Mouse (Mus musculus): Measurements from ENCODE around the gene Elmsan1. TPM values are rescaled to one million over a fixed set of nuclear protein-coding genes. Genes with fewer than 3 reads are reported as not detected.

Gene Elmsan1
- polyA plus RNA-seq, 1 experiment from 2014 or later: 12.5 TPM

- ATAC-seq (ENCODE audit: borderline replicate concordance, extremely low read depth, low FRiP score, low TSS enrichment): peak; percentile 19; the same call in 1 of the 2 replicates
- H3K9ac ChIP-seq: no peak overlapping the region
- H3K4me1 ChIP-seq: peaks cover 20% of the 10 kb centered on the region
- no peak overlapping the region for H3K4me3 ChIP-seq
- no peak overlapping the region for H3K27ac ChIP-seq
- H3K4me2 ChIP-seq: no peak overlapping the region
- H3K9me3 ChIP-seq: no peaks in the 10 kb centered on the region
- H3K27me3 ChIP-seq: no peaks in the 10 kb centered on the region
- WGBS: 63% methylated on average over 32 of the region's 32 CpGs
- peaks cover 58% of the 10 kb centered on the region for H3K36me3 ChIP-seq
Measured at GRCm38 (mm10) chr12:84152352-84153190, 66.1 kb downstream of the Elmsan1 start.

GRCm38 (mm10) chr12:84151911-84152310, 66.8 kb downstream of the Elmsan1 start:
- Histone ChIP-seq H3K4me3 (no peak overlapping the region), H3K4me2 (no peak overlapping the region), H3K9me3 (no peaks in the 10 kb centered on the region), H3K27me3 (no peaks in the 10 kb centered on the region), H3K4me1 (peaks cover 20% of the 10 kb centered on the region), H3K9ac (no peak overlapping the region), H3K27ac (no peak overlapping the region), H3K36me3 (peaks cover 54% of the 10 kb centered on the region)
- 81% methylated on average over 10 of the region's 10 CpGs for WGBS
- no peak for ATAC-seq (ENCODE audit: borderline replicate concordance, extremely low read depth, low FRiP score, low TSS enrichment)

GRCm38 (mm10) chr12:84150976-84151375, 67.7 kb downstream of the Elmsan1 start:
- WGBS: 29% methylated on average over 6 of the region's 6 CpGs
- Histone ChIP-seq H3K27me3 (no peaks in the 10 kb centered on the region), H3K9me3 (no peaks in the 10 kb centered on the region), H3K27ac (no peak overlapping the region), H3K4me3 (no peak overlapping the region), H3K4me1 (peaks cover 20% of the 10 kb centered on the region), H3K4me2 (no peak overlapping the region), H3K36me3 (peaks cover 44% of the 10 kb centered on the region), H3K9ac (no peak overlapping the region)
- ATAC-seq (ENCODE audit: borderline replicate concordance, extremely low read depth, low FRiP score, low TSS enrichment): no peak

GRCm38 (mm10) chr12:84149971-84150370, 68.7 kb downstream of the Elmsan1 start:
- Histone ChIP-seq H3K9ac (no peak overlapping the region), H3K27ac (no peak overlapping the region), H3K4me2 (no peak overlapping the region), H3K4me1 (peaks cover 17% of the 10 kb centered on the region), H3K36me3 (peaks cover 35% of the 10 kb centered on the region), H3K27me3 (no peaks in the 10 kb centered on the region), H3K4me3 (no peak overlapping the region), H3K9me3 (no peaks in the 10 kb centered on the region)
- ATAC-seq (ENCODE audit: borderline replicate concordance, extremely low read depth, low FRiP score, low TSS enrichment): no peak
- 93% methylated on average over 15 of the region's 15 CpGs for WGBS

GRCm38 (mm10) chr12:84148622-84149012, 70.1 kb downstream of the Elmsan1 start:
- no peak for ATAC-seq (ENCODE audit: borderline replicate concordance, extremely low read depth, low FRiP score, low TSS enrichment)
- WGBS: 12% methylated on average over 10 of the region's 10 CpGs
- peaks cover 13% of the 10 kb centered on the region for H3K4me1 ChIP-seq

GRCm38 (mm10) chr12:84147954-84148621, 70.6 kb downstream of the Elmsan1 start, which contains the start of gene Pnma1:
Pnma1 (minus strand) TSS chr12:84148489.
- Histone ChIP-seq H3K4me3 (peak within 1 kb of the TSS; percentile 52), H3K9me3 (no peaks in the 10 kb centered on the region), H3K27me3 (no peaks in the 10 kb centered on the region), H3K4me1 (peaks cover 13% of the 10 kb centered on the region), H3K9ac (peak within 1 kb of the TSS; percentile 40), H3K4me2 (peak within 1 kb of the TSS; percentile 90), H3K27ac (no peak within 1 kb of the TSS), H3K36me3 (peaks cover 21% of the 10 kb centered on the region; the same call in 1 of the 2 replicates)
- peak; percentile 86 for ATAC-seq (ENCODE audit: borderline replicate concordance, extremely low read depth, low FRiP score, low TSS enrichment)
- WGBS: 1% methylated on average over 50 of the region's 50 CpGs

More at GRCm38 (mm10) chr12:84148622-84149012, 70.1 kb downstream of the Elmsan1 start:
- H3K27me3 ChIP-seq: no peaks in the 10 kb centered on the region
- peak overlapping the region; percentile 40; the same call in 1 of the 2 replicates for H3K9ac ChIP-seq
- peaks cover 26% of the 10 kb centered on the region for H3K36me3 ChIP-seq
- no peak overlapping the region for H3K27ac ChIP-seq
- no peaks in the 10 kb centered on the region for H3K9me3 ChIP-seq
- peak overlapping the region; percentile 52 for H3K4me3 ChIP-seq
- H3K4me2 ChIP-seq: peak overlapping the region; percentile 90

- H3K27me3 ChIP-seq: no peaks in the 10 kb centered on the region
- no peaks in the 10 kb centered on the region for H3K4me1 ChIP-seq
- no peak overlapping the region for H3K4me2 ChIP-seq
- ATAC-seq (ENCODE audit: borderline replicate concordance, extremely low read depth, low FRiP score, low TSS enrichment): no peak
- 47% methylated on average over 14 of the region's 14 CpGs for WGBS
- H3K4me3 ChIP-seq: no peak overlapping the region
- H3K36me3 ChIP-seq: peaks cover 12% of the 10 kb centered on the region
- no peak overlapping the region for H3K27ac ChIP-seq
- H3K9ac ChIP-seq: no peak overlapping the region
- no peaks in the 10 kb centered on the region for H3K9me3 ChIP-seq
Measured at GRCm38 (mm10) chr12:84142281-84143050, 76.2 kb downstream of the Elmsan1 start.

GRCm38 (mm10) chr12:84141271-84141670, 77.4 kb downstream of the Elmsan1 start:
- ATAC-seq (ENCODE audit: borderline replicate concordance, extremely low read depth, low FRiP score, low TSS enrichment): no peak
- 68% methylated on average over 4 of the region's 4 CpGs for WGBS
- Histone ChIP-seq H3K27ac (no peak overlapping the region), H3K4me1 (no peaks in the 10 kb centered on the region), H3K9ac (no peak overlapping the region), H3K36me3 (peaks cover 12% of the 10 kb centered on the region), H3K4me3 (no peak overlapping the region), H3K27me3 (no peaks in the 10 kb centered on the region), H3K4me2 (no peak overlapping the region), H3K9me3 (no peaks in the 10 kb centered on the region)

- Histone ChIP-seq H3K27ac (no peak overlapping the region), H3K4me3 (no peak overlapping the region), H3K9ac (no peak overlapping the region), H3K9me3 (no peaks in the 10 kb centered on the region), H3K36me3 (peaks cover 12% of the 10 kb centered on the region), H3K27me3 (no peaks in the 10 kb centered on the region), H3K4me1 (no peaks in the 10 kb centered on the region), H3K4me2 (no peak overlapping the region)
- 63% methylated on average over 4 of the region's 4 CpGs for WGBS
- ATAC-seq (ENCODE audit: borderline replicate concordance, extremely low read depth, low FRiP score, low TSS enrichment): no peak
Measured at GRCm38 (mm10) chr12:84140135-84140534, 78.5 kb downstream of the Elmsan1 start.

- Histone ChIP-seq H3K4me1 (no peaks in the 10 kb centered on the region), H3K36me3 (peaks cover 14% of the 10 kb centered on the region), H3K4me3 (no peak overlapping the region), H3K27me3 (no peaks in the 10 kb centered on the region), H3K9me3 (no peaks in the 10 kb centered on the region), H3K4me2 (no peak overlapping the region), H3K27ac (no peak overlapping the region), H3K9ac (no peak overlapping the region)
- ATAC-seq (ENCODE audit: borderline replicate concordance, extremely low read depth, low FRiP score, low TSS enrichment): no peak
- 88% methylated on average over 7 of the region's 7 CpGs for WGBS
Measured at GRCm38 (mm10) chr12:84137131-84137530, 81.5 kb downstream of the Elmsan1 start.

GRCm38 (mm10) chr12:84132265-84132664, 86.4 kb downstream of the Elmsan1 start:
- Histone ChIP-seq H3K9me3 (no peaks in the 10 kb centered on the region), H3K36me3 (peaks cover 10% of the 10 kb centered on the region; the same call in 1 of the 2 replicates), H3K4me1 (no peaks in the 10 kb centered on the region), H3K4me2 (no peak overlapping the region), H3K27me3 (no peaks in the 10 kb centered on the region), H3K9ac (no peak overlapping the region), H3K27ac (no peak overlapping the region), H3K4me3 (no peak overlapping the region)
- 56% methylated on average over 3 of the region's 3 CpGs for WGBS
- no peak for ATAC-seq (ENCODE audit: borderline replicate concordance, extremely low read depth, low FRiP score, low TSS enrichment)

Data from lung, embryonic 15.5 days (tissue).